Comparison of ENCODE assay signal across 11 mouse cellular contexts in genomic region chr5:103838550-103839264, GRCm38 (mm10).
DNase-seq lines count a peak whose midpoint lies in the region; ATAC-seq and TF ChIP-seq lines count a peak whose summit lies in the region.
"Had no signal": no experiment of that assay in that cellular context is flagged by ENCODE, and none has a peak within 500 bp of the region (broad histone marks: within the 10 kb centered on the region; RNA-seq: fewer than 3 reads in every experiment).

No protein-coding gene starts in this region.

- H3K27ac ChIP-seq in heart, embryonic 14.5 days (replicated peaks in 1 of 2; ENCODE audit: control insufficient read depth in 1 of 2, insufficient read depth in 1 of 2, low read depth in 2 of 2, low read length in 2 of 2), result peak overlapping the region; percentile 37 to 68; a peak in 2 of 4 replicates
- H3K27ac ChIP-seq in heart, embryonic 12.5 days (ENCODE audit: poor library complexity, severe bottlenecking), result no peak overlapping the region
- no peak overlapping the region for H3K27ac ChIP-seq in forebrain, postnatal 0 days (ENCODE audit: low read depth, low read length)

- WGBS in heart, embryonic 14.5 days, result 84% methylated on average over 15 of the region's 15 CpGs
- 79% methylated on average over 15 of the region's 15 CpGs for WGBS in heart, embryonic 12.5 days
- 90% methylated on average over 15 of the region's 15 CpGs for WGBS in forebrain, postnatal 0 days

- peaks cover 37% of the 10 kb centered on the region for H3K36me3 ChIP-seq in heart, embryonic 14.5 days (ENCODE audit: control insufficient read depth, insufficient read depth, low read length)
- H3K36me3 ChIP-seq in heart, embryonic 12.5 days, result peaks cover 36% of the 10 kb centered on the region
- no peaks in the 10 kb centered on the region; the same call in 1 of the 2 replicates for H3K36me3 ChIP-seq in forebrain, postnatal 0 days (ENCODE audit: insufficient read depth)

- H3K9ac ChIP-seq in heart, embryonic 14.5 days (ENCODE audit: low read length), result no peak overlapping the region
- no peak overlapping the region for H3K9ac ChIP-seq in heart, embryonic 12.5 days
- H3K9ac ChIP-seq in forebrain, postnatal 0 days, result no peak overlapping the region

- no peaks in the 10 kb centered on the region for H3K9me3 ChIP-seq in heart, embryonic 14.5 days (ENCODE audit: control insufficient read depth, low read length)
- no peaks in the 10 kb centered on the region for H3K9me3 ChIP-seq in heart, embryonic 12.5 days (replicated peaks)
- no peaks in the 10 kb centered on the region for H3K9me3 ChIP-seq in forebrain, postnatal 0 days (ENCODE audit: low read length)
- H3K9me3 ChIP-seq: megakaryocyte, embryonic 14.5 days had no signal

- H3K27me3 ChIP-seq in heart, embryonic 14.5 days (ENCODE audit: control insufficient read depth, insufficient read depth, low read length), result no peaks in the 10 kb centered on the region
- no peaks in the 10 kb centered on the region for H3K27me3 ChIP-seq in heart, embryonic 12.5 days (replicated peaks)
- no peaks in the 10 kb centered on the region for H3K27me3 ChIP-seq in forebrain, postnatal 0 days (ENCODE audit: insufficient read depth, low read length)
- H3K27me3 ChIP-seq: CH12.LX; megakaryocyte, embryonic 14.5 days had no signal

- no peak for TF ChIP-seq CTCF in forebrain, postnatal 0 days (IDR thresholded peaks at IDR 0.05; ENCODE audit: low read depth)

- H3K4me3 ChIP-seq in heart, embryonic 14.5 days (ENCODE audit: control insufficient read depth in 1 of 2, insufficient read depth in 1 of 2, low read depth in 1 of 2, low read length in 2 of 2), result no peak overlapping the region
- H3K4me3 ChIP-seq in heart, embryonic 12.5 days, result no peak overlapping the region
- H3K4me3 ChIP-seq in forebrain, postnatal 0 days (ENCODE audit: low read depth, low read length), result no peak overlapping the region
- H3K4me3 ChIP-seq: megakaryocyte, embryonic 14.5 days had no signal

- no peak overlapping the region for H3K4me2 ChIP-seq in heart, embryonic 14.5 days (ENCODE audit: low read length)
- no peak overlapping the region for H3K4me2 ChIP-seq in heart, embryonic 12.5 days
- H3K4me2 ChIP-seq in forebrain, postnatal 0 days (ENCODE audit: low read depth), result no peak overlapping the region

- H3K4me1 ChIP-seq in heart, embryonic 14.5 days (ENCODE audit: control insufficient read depth in 2 of 2, insufficient read depth in 2 of 2, low read length in 2 of 2), result peaks cover 28 to 41% of the 10 kb centered on the region in 2 experiments
- H3K4me1 ChIP-seq in heart, embryonic 12.5 days (replicated peaks), result peaks cover 47% of the 10 kb centered on the region
- no peaks in the 10 kb centered on the region for H3K4me1 ChIP-seq in forebrain, postnatal 0 days (ENCODE audit: insufficient read depth)

- ATAC-seq in heart, embryonic 14.5 days (ENCODE audit: insufficient number of reproducible peaks, insufficient read depth, low FRiP score, low read depth), result 0 out of 2 replicates have a peak, but pooled peaks have one; percentile 42
- ATAC-seq in heart, embryonic 12.5 days (ENCODE audit: insufficient number of reproducible peaks, low FRiP score), result no peak
- ATAC-seq in forebrain, postnatal 0 days, result no peak

- peak; percentile 51 for DNase-seq in 3T3-L1 (ENCODE audit: low read depth, low spot score)
- peak; percentile 89 for DNase-seq in adrenal gland, postnatal 14 days
- peak; percentile 90 to 93 for DNase-seq in lung, adult 18-20 months
- DNase-seq in layer of hippocampus, adult 11-12 months (ENCODE audit: low spot score), result no peak
- DNase-seq in forebrain, postnatal 0 days, result no peak
- no peak for DNase-seq in layer of hippocampus, adult 9-10 months (ENCODE audit: low spot score)
- DNase-seq: embryo, embryonic 11 days had no signal

Comparison
In these comparisons a context has a peak if more than half of its experiments do, and no peak if none do; other contexts are left out.
1. H3K27ac ChIP-seq: peak in heart, embryonic 14.5 days (2 of 2); none in heart, embryonic 12.5 days (single experiment) and forebrain, postnatal 0 days (single experiment).
2. DNase-seq: peak in 3T3-L1 (single experiment), adrenal gland, postnatal 14 days (single experiment) and lung, adult 18-20 months (2 of 2); none in layer of hippocampus, adult 11-12 months (single experiment), forebrain, postnatal 0 days (single experiment) and layer of hippocampus, adult 9-10 months (single experiment).